Mouse (Mus musculus): ENCODE data around the gene Ssna1. TPM values are rescaled to one million over a fixed set of nuclear protein-coding genes. Genes with fewer than 3 reads are reported as not detected.

The Ssna1 gene
- total RNA-seq (2021) = 10 to 100 TPM; 38.2 to 42.6 TPM
- long read RNA-seq, experiment 1, transcript Ssna1-201 (3 exons, 862 nt) = major isoform, 19 of 44 reads
- long read RNA-seq, experiment 1, transcript Ssna1-204 (2 exons, 1,006 nt) = minor isoform, 11 of 44 reads
- long read RNA-seq, experiment 1, partial matches to known transcripts = 0 of 44 reads
- long read RNA-seq, experiment 1, other reads (novel, unspliced or antisense) = 10 of 44 reads
- long read RNA-seq, experiment 2, transcript Ssna1-204 (2 exons, 1,006 nt) = major isoform, 9 of 31 reads
- long read RNA-seq, experiment 2, transcript Ssna1-201 (3 exons, 862 nt) = major isoform, 9 of 31 reads
- long read RNA-seq, experiment 2, partial matches to known transcripts = 0 of 31 reads
- long read RNA-seq, experiment 2, other reads (novel, unspliced or antisense) = 10 of 31 reads

- DNase-seq = peak; percentile 97 to 99
Observed at GRCm38 (mm10) chr2:25271827-25272511, at the start of gene Ssna1, which contains the start of gene Anapc2. Gene Ssna1, minus strand, starts transcription at chr2:25272438. Gene Anapc2, plus strand, starts transcription at chr2:25272478.

GRCm38 (mm10) chr2:25320084-25320483 is 47.8 kb upstream of the Ssna1 start:
- no peak for DNase-seq

DNA sequence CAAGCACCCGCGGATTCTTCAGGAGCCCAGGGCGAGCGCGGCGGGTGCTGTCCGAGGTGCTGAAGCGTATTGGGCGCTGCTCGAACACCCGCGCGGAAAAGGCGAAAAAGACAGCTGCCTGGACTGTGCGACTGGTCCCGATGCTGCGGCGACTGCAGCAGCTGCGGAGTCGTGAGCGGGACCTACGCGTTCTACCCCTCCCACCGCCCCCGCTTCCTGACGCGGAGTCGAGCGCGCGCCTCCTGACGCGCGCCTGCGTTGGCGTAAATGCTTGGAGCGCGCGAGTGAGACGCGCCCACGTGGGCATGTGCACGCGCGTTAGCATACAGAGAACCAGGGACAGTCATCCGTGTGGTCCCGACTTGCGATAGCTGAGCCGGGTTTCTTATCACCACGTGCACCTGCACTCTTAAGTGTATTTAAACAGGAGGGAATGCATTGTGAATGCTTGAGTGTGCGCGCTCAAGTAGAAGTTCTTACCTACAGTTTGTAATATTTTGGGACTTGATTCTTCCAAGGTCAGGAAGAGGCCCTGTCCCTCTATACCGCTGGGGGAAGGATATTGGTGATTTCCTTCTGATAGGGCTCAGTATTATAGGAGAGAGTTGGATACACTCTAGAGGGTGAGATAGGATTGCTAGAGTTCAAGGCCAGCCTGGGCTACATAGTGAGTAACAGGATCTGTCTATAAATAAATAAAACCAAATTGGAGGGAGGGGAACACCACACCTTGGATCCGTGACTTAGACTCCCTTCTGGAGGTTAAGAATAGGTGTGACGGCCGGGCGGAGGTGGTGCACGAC is 46.9 kb upstream of the Ssna1 start, which contains the start of gene Grin1:
Gene Grin1, minus strand, starts transcription at position 217 of the 803 bp plus-strand sequence.
- DNase-seq = peak; percentile 33 to 60

DNA sequence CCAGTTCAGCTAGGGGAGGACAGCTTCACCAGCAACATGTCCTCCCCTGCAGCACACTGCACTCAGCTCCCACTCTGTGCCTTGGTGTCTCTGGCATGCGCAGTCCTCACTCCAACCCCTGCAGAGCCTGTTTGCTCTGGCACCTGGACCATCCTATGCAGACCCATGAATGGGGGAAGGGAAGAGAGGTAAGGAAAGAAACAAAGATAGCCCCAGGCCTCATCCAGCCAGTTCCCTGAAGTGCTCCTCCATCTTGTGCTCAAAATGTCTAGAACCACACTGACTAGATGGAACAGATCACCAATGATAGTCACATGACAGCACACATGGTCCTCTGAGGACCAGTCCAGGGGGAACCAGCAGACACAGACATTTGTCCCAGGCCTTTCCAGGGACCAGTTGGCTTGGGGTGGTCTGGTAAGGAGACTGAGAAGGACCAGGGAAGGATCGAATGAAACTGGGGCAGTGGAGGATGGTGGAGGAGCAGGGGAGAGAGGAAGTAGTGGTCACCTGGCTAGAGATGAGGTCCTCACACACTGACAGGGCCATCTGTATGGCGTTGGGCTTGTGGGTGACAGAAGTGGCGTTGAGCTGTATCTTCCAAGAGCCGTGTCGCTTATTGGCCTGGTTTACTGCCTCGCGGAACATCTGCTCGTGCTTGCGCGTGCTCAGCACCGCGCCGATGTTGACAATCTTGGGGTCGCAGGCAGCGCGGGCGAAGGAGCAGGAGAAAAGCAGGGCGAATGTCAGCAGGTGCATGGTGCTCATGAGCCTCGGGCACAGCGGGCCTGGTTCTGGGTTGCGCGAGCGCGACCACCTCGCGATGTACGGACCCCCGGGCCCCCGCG is 46.1 kb upstream of the Ssna1 start:
- no peak for DNase-seq

GRCm38 (mm10) chr2:25311491-25311891 is 39.3 kb upstream of the Ssna1 start:
- no peak for DNase-seq

DNA sequence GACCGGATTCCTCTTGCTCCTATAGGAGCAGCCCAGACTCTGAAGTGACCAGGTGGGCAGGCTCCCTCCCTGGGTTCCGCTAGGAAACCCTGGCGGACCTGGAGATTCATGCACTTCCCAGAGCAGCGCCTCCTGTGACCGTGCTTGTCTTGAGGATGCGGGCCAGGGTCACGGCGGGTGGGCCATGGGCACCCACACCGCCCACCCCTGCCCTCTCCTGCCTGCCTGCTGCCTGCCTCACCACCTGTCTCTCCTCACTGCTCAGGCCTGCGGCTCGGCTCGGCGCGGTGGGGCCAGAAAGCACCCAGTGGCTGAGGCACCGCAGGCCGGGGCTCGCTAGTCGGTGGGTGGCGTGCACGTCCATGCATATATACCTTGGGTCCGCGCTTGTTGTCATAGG is 38.7 kb upstream of the Ssna1 start:
- DNase-seq = no peak

DNA sequence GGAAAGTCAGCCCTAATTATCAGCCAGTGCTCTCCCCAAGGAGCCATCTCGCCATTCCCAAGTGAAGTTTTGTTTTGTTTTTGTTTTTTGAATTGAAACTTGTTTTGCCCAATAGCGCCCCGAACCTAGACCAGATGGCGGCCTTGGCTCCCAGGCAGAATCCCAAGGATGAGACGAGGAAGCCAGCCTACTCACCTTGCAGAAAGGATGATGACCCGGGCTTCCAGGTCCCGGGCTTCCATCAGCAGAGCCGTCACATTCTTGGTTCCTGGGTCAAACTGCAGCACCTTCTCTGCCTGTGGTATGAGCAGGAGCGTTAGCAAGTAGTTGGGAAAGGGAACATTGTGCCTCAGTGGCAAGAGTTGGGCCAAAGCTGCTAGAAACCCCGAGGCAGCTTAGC is 37.9 kb upstream of the Ssna1 start:
- no peak for DNase-seq

DNA sequence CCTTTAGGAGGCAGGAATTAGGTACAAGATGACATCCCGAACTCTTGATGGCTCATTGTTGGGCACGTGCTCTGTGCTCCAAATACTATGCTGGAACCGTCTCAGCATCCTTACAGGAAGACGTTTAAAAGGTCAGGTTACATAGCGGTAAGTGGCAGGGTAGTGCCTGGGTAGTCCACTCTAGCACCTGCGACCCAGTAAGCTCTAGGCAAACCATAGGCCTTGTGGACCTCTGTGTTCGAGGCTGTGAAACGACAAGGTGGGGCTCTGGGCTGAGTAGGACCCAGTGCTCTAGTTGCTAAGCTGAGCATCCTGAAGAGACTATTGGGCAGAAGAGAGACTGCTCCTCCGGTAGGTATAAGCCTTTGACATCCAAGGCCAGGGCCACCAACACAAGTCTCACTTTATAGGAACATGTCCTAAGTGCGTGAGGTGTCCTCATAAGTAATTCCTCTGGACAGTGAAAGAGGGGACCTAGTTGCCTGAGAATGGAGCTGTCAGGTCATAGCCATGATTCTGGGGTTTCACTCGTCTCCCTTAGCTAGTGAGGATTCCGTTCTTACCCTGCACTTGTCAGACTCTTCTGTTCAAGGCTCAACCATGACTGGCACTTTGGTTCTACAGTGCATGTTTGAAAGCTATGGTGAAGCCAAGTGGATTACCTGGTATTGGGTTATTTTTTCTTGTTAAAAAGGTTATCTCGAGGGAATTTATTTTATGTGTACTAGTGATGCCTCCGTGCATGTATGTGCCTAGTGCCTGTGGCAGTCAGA is 33.5 kb upstream of the Ssna1 start:
- no peak for DNase-seq

DNA sequence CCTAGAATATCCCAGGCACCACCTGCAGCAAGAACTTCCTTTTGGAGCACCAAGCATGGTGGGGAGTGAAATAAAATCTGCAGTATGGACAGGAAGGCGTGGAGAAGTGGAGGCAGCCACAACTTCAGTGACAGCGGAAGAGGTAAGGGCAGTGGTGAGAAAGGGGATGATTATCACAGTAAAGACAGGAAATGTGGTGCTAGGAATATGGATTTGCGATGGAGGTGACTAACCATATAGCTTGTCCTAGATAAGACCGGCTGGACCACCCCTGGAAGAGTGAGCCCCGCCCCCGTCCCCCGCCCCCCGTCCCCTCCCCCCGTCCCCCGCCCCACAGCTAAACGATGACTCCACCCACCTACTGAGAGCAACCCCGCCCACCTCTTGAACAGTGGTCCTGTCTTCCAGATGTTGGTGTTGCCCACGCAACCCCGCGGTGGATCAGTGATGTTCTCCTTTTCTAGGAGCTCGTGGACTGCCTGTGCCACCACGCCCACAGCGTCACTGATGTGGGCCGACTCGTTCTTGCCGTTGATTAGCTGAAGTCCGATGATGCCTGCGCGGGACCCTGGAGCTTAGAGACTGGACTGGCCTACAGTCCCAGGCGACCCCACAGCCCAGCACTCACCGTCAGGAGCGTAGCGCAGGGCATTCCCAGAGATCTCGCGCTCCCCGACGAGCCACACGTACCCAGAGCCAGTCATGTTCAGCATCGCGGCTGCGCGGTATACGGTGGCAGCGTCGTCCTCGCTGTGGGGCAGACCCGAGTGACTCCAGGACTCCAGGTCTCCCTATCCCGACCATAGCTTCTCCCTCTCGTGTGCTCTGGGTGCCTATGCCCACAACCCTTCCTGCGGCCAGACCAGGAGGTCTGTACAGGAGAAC is 32.7 kb upstream of the Ssna1 start:
- DNase-seq = peak in 1 of 2 experiments; percentile 5

DNA sequence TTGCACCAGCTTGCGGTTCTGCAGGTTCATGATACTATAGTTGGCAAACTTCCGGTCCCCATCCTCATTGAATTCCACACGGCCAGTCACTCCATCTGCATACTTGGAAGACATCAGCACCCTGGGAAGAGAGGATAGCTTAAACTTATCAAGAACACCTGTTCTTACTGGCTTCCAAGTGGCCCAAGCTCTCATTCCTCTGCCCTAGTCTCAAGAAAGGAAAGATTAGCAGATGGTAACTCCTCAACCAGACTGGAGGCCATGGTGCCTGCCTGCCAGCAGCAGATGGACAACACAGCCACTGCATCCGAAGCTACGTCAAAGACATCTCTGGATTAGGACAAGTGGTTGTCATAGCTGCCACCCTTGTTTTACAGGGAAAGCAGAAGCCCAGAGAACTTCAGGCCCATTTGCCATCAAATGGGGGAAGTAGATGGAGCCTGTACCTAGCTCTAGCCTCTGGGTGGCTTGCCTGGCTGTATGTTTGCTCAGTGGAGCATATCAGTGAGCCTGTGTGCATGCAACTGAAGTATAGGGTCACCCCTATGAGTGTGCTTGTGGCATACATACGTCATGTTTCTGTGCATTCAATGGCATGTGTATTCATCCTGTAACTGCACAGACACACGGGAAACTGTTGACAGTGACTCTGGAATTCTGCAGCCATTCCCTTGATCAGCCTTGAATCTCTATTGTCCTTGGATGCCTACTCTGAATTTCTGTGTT is 31.9 kb upstream of the Ssna1 start:
- DNase-seq = no peak

DNA sequence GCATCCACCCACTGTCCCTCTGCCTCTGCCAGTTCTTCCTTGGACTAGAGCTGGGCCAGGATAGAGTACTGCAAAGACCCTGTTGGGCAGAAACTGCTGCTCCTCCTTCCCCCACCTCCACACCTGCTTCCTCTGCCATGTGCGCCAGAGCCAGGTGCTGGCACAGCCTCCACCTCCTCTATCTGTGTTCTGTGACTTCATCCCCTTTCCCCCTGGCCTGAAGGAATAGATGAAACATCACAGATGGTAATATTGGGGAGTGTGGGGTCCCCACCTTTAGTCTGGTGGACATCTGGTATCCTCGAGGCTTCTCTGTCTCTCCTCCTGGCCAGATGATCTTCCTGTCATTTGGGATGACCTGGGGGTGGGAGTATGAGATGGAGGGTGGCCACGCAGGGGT is 31.2 kb upstream of the Ssna1 start:
- no peak for DNase-seq

DNA sequence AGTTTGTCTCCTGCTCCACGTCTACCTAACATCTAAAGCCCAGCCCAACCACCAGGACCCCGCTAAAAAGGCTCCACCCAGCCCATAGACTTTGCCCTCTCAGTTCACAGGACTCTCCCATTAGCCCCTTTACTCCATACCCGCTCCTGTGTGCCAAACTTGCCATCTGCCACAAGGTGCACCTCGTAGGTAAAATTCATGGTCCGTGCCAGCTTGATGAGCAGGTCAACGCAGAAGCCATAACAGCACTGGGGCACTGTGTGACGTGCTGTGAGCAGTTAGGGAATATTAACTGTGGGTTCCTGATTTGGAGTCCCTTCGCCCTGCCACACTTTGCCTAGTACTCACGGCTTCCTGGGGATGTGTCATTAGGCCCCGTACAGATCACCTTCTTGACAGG is 25.8 kb upstream of the Ssna1 start:
- no peak for DNase-seq

GRCm38 (mm10) chr2:25297093-25297492 is 24.9 kb upstream of the Ssna1 start:
- no peak for DNase-seq

DNA sequence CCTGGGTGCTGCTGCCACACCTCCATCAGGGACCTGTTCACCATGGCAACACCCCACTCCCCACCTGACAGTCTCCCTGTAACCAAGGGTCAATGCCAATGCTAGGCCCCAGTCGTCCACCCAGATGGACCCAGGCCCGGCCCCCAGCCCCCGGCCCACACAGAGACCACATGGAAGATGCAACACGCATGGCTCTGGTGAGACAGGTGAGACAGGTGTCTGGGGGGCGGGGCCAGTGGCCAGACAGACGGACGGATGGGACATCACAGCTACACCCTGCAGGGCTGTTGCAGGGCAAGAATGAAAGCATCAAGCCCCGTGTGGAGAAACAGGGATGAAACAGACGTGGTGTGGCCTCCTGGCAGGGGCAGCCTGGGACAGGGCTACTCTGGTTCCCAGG is 21.5 kb upstream of the Ssna1 start:
- DNase-seq = no peak

GRCm38 (mm10) chr2:25292856-25293255 is 20.6 kb upstream of the Ssna1 start:
- DNase-seq = peak; percentile 73 to 93

- peak; percentile 49 to 59 for DNase-seq
Observed at GRCm38 (mm10) chr2:25292054-25292544, 19.9 kb upstream of the Ssna1 start.

- DNase-seq = peak; percentile 29 to 55
Observed at GRCm38 (mm10) chr2:25291184-25292053, 19.2 kb upstream of the Ssna1 start.

DNA sequence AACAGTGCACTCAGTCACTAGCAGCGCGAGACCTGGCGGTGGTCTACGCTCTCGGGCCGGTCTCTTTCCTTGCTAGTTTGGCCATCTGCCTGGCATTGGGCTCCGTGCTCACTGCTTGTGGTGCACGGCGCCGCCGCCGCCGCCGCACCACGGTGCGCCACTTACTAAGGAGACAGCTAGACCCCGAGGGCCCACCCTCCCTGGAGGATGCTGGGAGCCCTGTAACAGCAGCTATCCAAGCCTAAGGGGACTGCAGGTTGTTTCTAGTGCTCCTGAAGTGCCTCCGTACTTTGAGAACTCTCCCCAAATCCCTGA is 18.5 kb upstream of the Ssna1 start:
- DNase-seq = peak; percentile 22 to 34
